Mouse (Mus musculus) limb, embryonic 14.5 days (tissue): ENCODE data around the gene Smco2. TPM values are rescaled to one million over a fixed set of nuclear protein-coding genes. Genes with fewer than 3 reads are reported as not detected.
A peak's percentile ranks its signal among the peaks of the same experiment; 100 is the strongest.

Source experiments
- ATAC-seq: fragments of 200-750 bp; cut with Nextera tagmentation; 2 replicates; pipeline ENCODE4 v1.8.0; 2017; ENCODE audit warnings: low read depth, moderate number of reproducible peaks, moderate TSS enrichment; ENCODE audit not compliant: low FRiP score
- DNase-seq: peaks from one replicate; pipeline ENCODE4 v3.0.0-alpha.2; 2015; ENCODE audit warnings: low spot score
- H3K27ac ChIP-seq: fragments of 300-500 bp; sonication (generic); replicated peaks from 2 replicates; pipeline ENCODE4 v1.5.1; 2014; ENCODE audit warnings: low read depth, mild to moderate bottlenecking, low read length, moderate library complexity, mixed read lengths
- H3K27me3 ChIP-seq: fragments of 300-500 bp; sonication (generic); 2 replicates; pipeline ENCODE4 v1.6.1; 2014; ENCODE audit warnings: low read length, mixed read lengths; ENCODE audit not compliant: control insufficient read depth, insufficient read depth
- H3K36me3 ChIP-seq: fragments of 300-500 bp; sonication (generic); 2 replicates; pipeline ENCODE4 v1.6.1; 2014; ENCODE audit warnings: mild to moderate bottlenecking, low read length, moderate library complexity, mixed read lengths; ENCODE audit not compliant: control insufficient read depth, insufficient read depth
- H3K4me1 ChIP-seq: fragments of 300-500 bp; sonication (generic); 2 replicates; pipeline ENCODE4 v1.6.1; 2014; ENCODE audit warnings: antibody characterized with exemption, low read length, mixed read lengths; ENCODE audit not compliant: control insufficient read depth, insufficient read depth
- H3K4me2 ChIP-seq: fragments of 300-500 bp; sonication (generic); replicated peaks from 2 replicates; pipeline ENCODE4 v1.6.1; 2014; ENCODE audit warnings: low read depth, mild to moderate bottlenecking, low read length, moderate library complexity; ENCODE audit not compliant: severe bottlenecking
- H3K4me3 ChIP-seq: fragments of 300-500 bp; sonication (generic); replicated peaks from 2 replicates; pipeline ENCODE4 v1.5.1; 2014; ENCODE audit warnings: low read length
- H3K9ac ChIP-seq: fragments of 300-500 bp; sonication (generic); 2 replicates; pipeline ENCODE4 v1.6.1; 2014; ENCODE audit warnings: mild to moderate bottlenecking, low read depth, low read length, moderate library complexity; ENCODE audit not compliant: severe bottlenecking
- H3K9me3 ChIP-seq: fragments of 300-500 bp; sonication (generic); 2 replicates; pipeline ENCODE4 v1.6.1; 2016; ENCODE audit warnings: low read length; ENCODE audit not compliant: control insufficient read depth
- POLR2A ChIP-seq: fragments of 200-500 bp; IDR thresholded peaks from 2 replicates; pipeline ENCODE4 v1.8.0; 2012; ENCODE audit warnings: inconsistent platforms, mild to moderate bottlenecking, moderate library complexity, borderline replicate concordance; ENCODE audit not compliant: insufficient read depth, insufficient read length; ENCODE audit errors: extremely low read depth
- whole genome bisulfite sequencing: fragments of 180-500 bp; shearing (Covaris S2); extraction: QIAGEN DNeasy Blood & Tissue Kit; methylation state at CpG from one replicate; pipeline ENCODE4 v1.1.7; 2014; 5-methylcytosine and 5-hydroxymethylcytosine counted together
- polyA plus RNA-seq, 2 experiments: library from polyadenylated mRNA; depleted of rRNA in 1 of 2; stranded (reverse) in 1 of 2; unstranded in 1 of 2; fragments of >200 nt; fragmentation: Nextera tagmentation in 1 of 2; extraction: Ambion mirVana in 1 of 2; gene quantifications; 2 replicates each; pipeline versions ENCODE4 v1.2.1 to v1.2.3; 2012 to 2014

The Smco2 gene
- polyA plus RNA-seq, 2 experiments: not detected

DNA sequence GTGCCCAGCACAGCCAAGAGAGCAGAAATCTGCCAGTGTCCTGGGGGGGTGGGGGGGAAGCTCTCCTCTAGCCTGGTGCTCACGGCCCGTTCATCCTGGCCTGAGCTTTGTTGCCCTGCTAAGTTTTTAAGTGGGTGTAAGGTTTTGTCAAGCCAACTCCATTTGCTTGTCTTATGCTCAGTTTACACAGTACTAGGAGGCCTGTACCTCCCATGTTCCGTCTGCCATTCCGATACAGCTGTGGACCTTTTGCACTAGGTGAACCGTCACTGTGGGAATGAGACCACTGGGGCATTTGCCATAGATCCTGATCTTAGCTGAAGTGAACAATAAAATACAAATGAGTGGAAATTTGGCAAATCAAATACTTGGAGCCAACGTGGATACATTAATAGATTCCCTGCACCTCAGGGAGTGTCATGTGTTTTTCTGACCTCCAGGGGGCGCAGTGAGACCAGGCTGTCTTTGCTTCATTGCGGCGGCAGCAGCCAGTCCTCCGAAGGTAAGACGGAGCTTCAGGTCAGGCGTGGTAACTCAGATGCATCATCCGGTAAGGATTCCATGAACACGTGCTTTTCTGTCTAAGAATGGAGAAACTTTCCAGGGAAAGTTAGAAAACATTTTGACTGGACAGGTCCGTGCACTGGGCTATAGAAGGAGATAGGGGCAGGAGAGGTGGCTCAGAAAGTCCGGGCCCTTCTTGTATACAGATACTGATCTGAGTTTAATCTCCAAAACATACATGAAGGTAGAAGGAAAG, 25.0 kb upstream of the Smco2 start:
- H3K27me3 ChIP-seq: no peaks in the 10 kb centered on the region
- no peak overlapping the region for H3K9ac ChIP-seq
- 40% methylated on average over 16 of the region's 16 CpGs for WGBS
- no peaks in the 10 kb centered on the region for H3K4me1 ChIP-seq
- H3K4me3 ChIP-seq: no peak overlapping the region
- H3K36me3 ChIP-seq: peaks cover 6% of the 10 kb centered on the region
- H3K27ac ChIP-seq: no peak overlapping the region
- H3K9me3 ChIP-seq: no peaks in the 10 kb centered on the region
- ATAC-seq (peak; percentile 37; the same call in 1 of the 2 replicates), DNase-seq (peak; percentile 63)
- no peak overlapping the region for H3K4me2 ChIP-seq
- TF ChIP-seq POLR2A: no peak

DNA sequence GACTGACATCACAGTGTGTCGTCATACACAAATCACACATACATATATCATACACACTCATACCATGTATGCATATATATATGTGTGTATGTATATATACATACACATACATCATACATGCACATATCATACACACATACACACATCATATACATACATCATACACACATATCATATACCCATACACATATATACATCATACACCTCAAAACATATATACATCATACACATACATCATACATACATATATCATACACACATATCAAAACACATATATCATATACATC, 24.5 kb upstream of the Smco2 start:
- Histone ChIP-seq H3K9me3 (no peaks in the 10 kb centered on the region), H3K4me3 (no peak overlapping the region), H3K9ac (no peak overlapping the region), H3K36me3 (peaks cover 2% of the 10 kb centered on the region; the same call in 1 of the 2 replicates), H3K4me2 (no peak overlapping the region), H3K4me1 (no peaks in the 10 kb centered on the region), H3K27me3 (no peaks in the 10 kb centered on the region), H3K27ac (no peak overlapping the region)
- WGBS: 91% methylated on average over 1 of the region's 1 CpGs
- DNase-seq: no peak
- no peak for TF ChIP-seq POLR2A
- ATAC-seq: no peak

DNA sequence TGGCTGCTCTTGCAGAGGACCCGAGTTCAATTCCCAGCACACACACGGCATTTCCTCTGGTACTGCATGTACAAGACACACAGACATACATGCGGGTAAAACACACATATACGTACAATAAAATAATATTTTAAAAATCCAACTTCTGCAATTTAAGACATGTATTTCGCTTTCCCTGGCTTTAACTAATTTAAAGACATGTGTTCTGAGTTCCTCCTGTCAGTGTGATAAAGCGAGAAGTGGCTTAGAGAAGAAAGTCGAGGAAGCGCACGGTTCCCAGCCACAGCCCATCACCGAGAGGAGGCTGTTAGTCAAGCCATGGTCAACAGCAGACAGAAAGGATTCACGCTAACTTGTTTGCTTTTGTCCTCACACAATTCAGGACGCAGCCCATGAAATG, 18.6 kb upstream of the Smco2 start:
- no peak overlapping the region for H3K9ac ChIP-seq
- H3K36me3 ChIP-seq: peaks cover 8% of the 10 kb centered on the region; the same call in 1 of the 2 replicates
- H3K27me3 ChIP-seq: no peaks in the 10 kb centered on the region
- no peak overlapping the region for H3K4me2 ChIP-seq
- WGBS: 87% methylated on average over 12 of the region's 12 CpGs
- no peak overlapping the region for H3K27ac ChIP-seq
- TF ChIP-seq POLR2A: no peak
- no peak overlapping the region for H3K4me3 ChIP-seq
- no peaks in the 10 kb centered on the region for H3K4me1 ChIP-seq
- DNase-seq (no peak), ATAC-seq (no peak)
- no peaks in the 10 kb centered on the region for H3K9me3 ChIP-seq

DNA sequence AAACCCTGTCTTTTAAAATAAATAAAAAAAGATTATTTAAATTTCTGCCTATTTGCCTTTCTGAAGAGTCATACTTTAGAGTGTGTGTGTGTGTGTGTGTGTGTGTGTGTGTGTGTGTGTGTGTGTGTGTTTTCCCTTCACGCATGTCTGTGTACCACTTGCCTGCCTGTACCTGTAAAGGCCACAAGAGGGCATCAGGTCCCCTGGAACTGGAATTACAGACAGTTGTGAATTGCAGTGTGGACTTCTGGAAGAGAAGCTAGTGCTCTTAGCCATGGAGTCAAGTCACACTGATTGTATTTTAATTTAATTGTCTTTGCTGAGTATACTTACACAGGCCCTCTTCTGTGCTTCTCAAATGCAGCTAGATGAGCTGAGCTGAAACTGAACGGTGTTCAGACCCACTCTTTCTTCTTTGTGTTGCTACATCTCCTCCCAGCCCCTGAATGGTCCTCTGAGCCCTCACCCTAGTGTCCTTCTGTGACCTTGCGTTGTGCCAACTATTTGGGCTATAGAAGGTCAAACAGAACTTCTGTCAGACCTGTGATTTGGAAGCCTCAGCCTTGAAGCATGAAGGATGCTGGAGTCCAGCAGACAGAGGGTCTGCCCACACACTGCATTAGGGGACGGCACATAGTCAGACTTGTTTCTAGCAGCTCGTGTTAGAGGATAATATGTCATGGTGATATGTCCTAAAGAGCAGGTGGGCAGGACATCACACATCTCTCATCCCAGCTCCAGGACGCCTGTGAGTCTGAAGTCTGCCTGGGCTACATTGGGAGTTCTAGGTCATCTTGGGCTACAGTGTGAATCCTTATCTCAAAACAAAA, 16.2 kb upstream of the Smco2 start:
- H3K4me2 ChIP-seq: no peak overlapping the region
- peak; percentile 53 for DNase-seq
- no peak for TF ChIP-seq POLR2A
- 0 out of 2 replicates have a peak, but pooled peaks cover 6% of the 10 kb centered on the region for H3K36me3 ChIP-seq
- H3K27me3 ChIP-seq: no peaks in the 10 kb centered on the region
- no peak; the same call in 1 of the 2 replicates for ATAC-seq
- H3K9ac ChIP-seq: no peak overlapping the region
- H3K9me3 ChIP-seq: no peaks in the 10 kb centered on the region
- 75% methylated on average over 6 of the region's 6 CpGs for WGBS
- no peaks in the 10 kb centered on the region for H3K4me1 ChIP-seq
- no peak overlapping the region for H3K4me3 ChIP-seq
- H3K27ac ChIP-seq: no peak overlapping the region

DNA sequence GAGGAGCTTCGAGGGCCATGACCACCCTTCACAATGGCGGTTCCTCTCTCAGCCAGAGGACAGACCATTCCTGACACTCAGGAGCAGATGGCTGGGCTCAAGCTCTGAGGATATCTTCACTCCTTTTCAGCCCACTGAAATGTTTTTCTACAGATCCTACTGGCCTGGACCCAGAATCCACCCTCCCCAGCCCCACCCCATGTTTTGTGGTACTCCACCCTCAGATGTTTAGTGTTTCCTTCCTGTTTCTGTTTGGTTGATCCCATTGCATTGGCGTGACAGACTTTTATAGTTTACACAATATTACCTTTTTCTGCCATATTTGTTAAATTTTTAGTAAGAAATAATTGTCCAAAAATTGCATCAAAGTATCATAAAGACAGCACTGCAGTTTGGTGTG, 15.6 kb upstream of the Smco2 start:
- 0 out of 2 replicates have a peak, but pooled peaks cover 6% of the 10 kb centered on the region for H3K36me3 ChIP-seq
- H3K9me3 ChIP-seq: no peaks in the 10 kb centered on the region
- ATAC-seq (no peak), DNase-seq (no peak)
- no peak overlapping the region for H3K27ac ChIP-seq
- no peak for TF ChIP-seq POLR2A
- no peaks in the 10 kb centered on the region for H3K4me1 ChIP-seq
- WGBS: 77% methylated on average over 3 of the region's 3 CpGs
- H3K4me3 ChIP-seq: no peak overlapping the region
- H3K27me3 ChIP-seq: no peaks in the 10 kb centered on the region
- H3K4me2 ChIP-seq: no peak overlapping the region
- H3K9ac ChIP-seq: no peak overlapping the region
